Mouse (Mus musculus): ENCODE data around the gene Ino80.

The Ino80 gene

GRCm38 (mm10) chr2:119355089-119355488 lies 122.4 kb downstream of the Ino80 start:
- DNase-seq (ENCODE audit: low spot score), result no peak

GRCm38 (mm10) chr2:119353707-119354106 lies 123.8 kb downstream of the Ino80 start:
- DNase-seq (ENCODE audit: low spot score), result no peak

- peak; percentile 89 for DNase-seq (ENCODE audit: low spot score)
These were observed 126.7 kb downstream of the Ino80 start, which contains the start of gene Chac1 for GRCm38 (mm10) chr2:119350555-119351486. Gene Chac1 (plus strand): TSS chr2:119351229.

- no peak for DNase-seq (ENCODE audit: low spot score)
These were observed 132.8 kb downstream of the Ino80 start for GRCm38 (mm10) chr2:119344537-119345138.

- DNase-seq (ENCODE audit: low spot score), result peak; percentile 76
These were observed 139.8 kb downstream of the Ino80 start for GRCm38 (mm10) chr2:119337425-119338265.

- no peak for DNase-seq (ENCODE audit: low spot score)
These were observed 141.0 kb downstream of the Ino80 start for GRCm38 (mm10) chr2:119336470-119336869.

- DNase-seq (ENCODE audit: low spot score), result no peak
These were observed 141.5 kb downstream of the Ino80 start for GRCm38 (mm10) chr2:119336002-119336401.

- no peak for DNase-seq (ENCODE audit: low spot score)
These were observed 142.0 kb downstream of the Ino80 start for GRCm38 (mm10) chr2:119335535-119335934.

GRCm38 (mm10) chr2:119334964-119335525 lies 142.4 kb downstream of the Ino80 start:
- no peak for DNase-seq (ENCODE audit: low spot score)

GRCm38 (mm10) chr2:119334135-119334534 lies 143.4 kb downstream of the Ino80 start:
- no peak for DNase-seq (ENCODE audit: low spot score)

GRCm38 (mm10) chr2:119332177-119332661 lies 145.3 kb downstream of the Ino80 start:
- DNase-seq (ENCODE audit: low spot score), result no peak

GRCm38 (mm10) chr2:119330795-119331194 lies 146.7 kb downstream of the Ino80 start:
- DNase-seq (ENCODE audit: low spot score), result no peak

GRCm38 (mm10) chr2:119329123-119329817 lies 148.2 kb downstream of the Ino80 start:
- DNase-seq (ENCODE audit: low spot score), result no peak

GRCm38 (mm10) chr2:119328546-119328945 lies 148.9 kb downstream of the Ino80 start:
- DNase-seq (ENCODE audit: low spot score), result no peak

GRCm38 (mm10) chr2:119327942-119328526 lies 149.5 kb downstream of the Ino80 start:
- no peak for DNase-seq (ENCODE audit: low spot score)

GRCm38 (mm10) chr2:119327102-119327480 lies 150.4 kb downstream of the Ino80 start:
- no peak for DNase-seq (ENCODE audit: low spot score)

- no peak for DNase-seq (ENCODE audit: low spot score)
These were observed 151.1 kb downstream of the Ino80 start for GRCm38 (mm10) chr2:119326161-119327101.

- DNase-seq (ENCODE audit: low spot score), result peak; percentile 25
These were observed 151.8 kb downstream of the Ino80 start, which contains the start of gene Dll4 for GRCm38 (mm10) chr2:119325568-119326143. Gene Dll4 (plus strand): TSS chr2:119325784.

All from ovary, adult 18-20 months (tissue).